Mouse (Mus musculus): ENCODE results near the gene 1700020A23Rik. TPM values are rescaled to one million over a fixed set of nuclear protein-coding genes. Genes with fewer than 3 reads are reported as not detected.

1700020A23Rik gene
- polyA plus RNA-seq, 1 experiment from 2014 or later, result not detected

GRCm38 (mm10) chr2:130430484-130430883, 25.4 kb downstream of the 1700020A23Rik start:
- H3K9ac ChIP-seq (replicated peaks), result no peak overlapping the region
- H3K36me3 ChIP-seq (replicated peaks; ENCODE audit: insufficient read depth, low read length), result peaks cover 10% of the 10 kb centered on the region; the same call in 1 of the 2 replicates
- ATAC-seq, result no peak
- H3K4me1 ChIP-seq (ENCODE audit: insufficient read depth), result peaks cover under 1% of the 10 kb centered on the region
- 0 out of 2 replicates have a peak overlapping the region, but pooled peaks have one; percentile 19 for H3K27ac ChIP-seq (ENCODE audit: low read depth)
- no peak for TF ChIP-seq CTCF (IDR thresholded peaks at IDR 0.05; ENCODE audit: low read depth)
- TF ChIP-seq EP300 (IDR thresholded peaks at IDR 0.05; ENCODE audit: low read depth), result no peak
- no peak overlapping the region for H3K4me2 ChIP-seq (ENCODE audit: low read depth, low read length)
- no peak for DNase-seq
- H3K27me3 ChIP-seq (ENCODE audit: insufficient read depth, low read length), result no peaks in the 10 kb centered on the region
- no peak overlapping the region for H3K4me3 ChIP-seq (ENCODE audit: low read depth, low read length)
- H3K9me3 ChIP-seq (ENCODE audit: low read length), result no peaks in the 10 kb centered on the region
- 58% methylated on average over 3 of the region's 3 CpGs for WGBS (ENCODE audit: insufficient replicate concordance)

DNA sequence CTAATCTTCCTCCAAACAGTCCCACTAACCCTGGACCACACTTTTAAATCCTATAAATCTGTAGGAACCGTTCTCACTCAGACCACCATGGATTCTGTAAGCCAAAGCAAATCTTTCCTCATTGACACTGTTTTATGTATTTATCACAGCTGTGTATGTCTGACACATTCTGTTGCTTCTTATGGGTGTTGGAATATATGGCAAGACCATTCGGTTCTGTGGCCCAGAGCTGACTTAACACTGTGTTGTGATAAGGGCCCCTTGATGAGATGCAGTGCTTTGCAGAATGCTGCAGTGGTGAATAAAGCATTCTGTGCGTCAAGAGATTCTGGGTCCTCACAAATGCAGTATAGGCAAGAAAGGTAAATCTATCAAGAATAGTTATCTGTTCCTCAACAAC, 27.1 kb downstream of the 1700020A23Rik start:
- WGBS (ENCODE audit: insufficient replicate concordance), result 74% methylated on average over 3 of the region's 3 CpGs
- no peak overlapping the region for H3K4me3 ChIP-seq (ENCODE audit: low read depth, low read length)
- no peak overlapping the region for H3K9ac ChIP-seq (replicated peaks)
- no peaks in the 10 kb centered on the region for H3K4me1 ChIP-seq (ENCODE audit: insufficient read depth)
- peaks cover 10% of the 10 kb centered on the region; the same call in 1 of the 2 replicates for H3K36me3 ChIP-seq (replicated peaks; ENCODE audit: insufficient read depth, low read length)
- DNase-seq (no peak), ATAC-seq (no peak)
- TF ChIP-seq CTCF (IDR thresholded peaks at IDR 0.05; ENCODE audit: low read depth) (no peak), EP300 (IDR thresholded peaks at IDR 0.05; ENCODE audit: low read depth) (no peak)
- H3K9me3 ChIP-seq (ENCODE audit: low read length), result no peaks in the 10 kb centered on the region
- H3K4me2 ChIP-seq (ENCODE audit: low read depth, low read length), result no peak overlapping the region
- H3K27me3 ChIP-seq (ENCODE audit: insufficient read depth, low read length), result no peaks in the 10 kb centered on the region
- H3K27ac ChIP-seq (ENCODE audit: low read depth), result no peak overlapping the region

DNA sequence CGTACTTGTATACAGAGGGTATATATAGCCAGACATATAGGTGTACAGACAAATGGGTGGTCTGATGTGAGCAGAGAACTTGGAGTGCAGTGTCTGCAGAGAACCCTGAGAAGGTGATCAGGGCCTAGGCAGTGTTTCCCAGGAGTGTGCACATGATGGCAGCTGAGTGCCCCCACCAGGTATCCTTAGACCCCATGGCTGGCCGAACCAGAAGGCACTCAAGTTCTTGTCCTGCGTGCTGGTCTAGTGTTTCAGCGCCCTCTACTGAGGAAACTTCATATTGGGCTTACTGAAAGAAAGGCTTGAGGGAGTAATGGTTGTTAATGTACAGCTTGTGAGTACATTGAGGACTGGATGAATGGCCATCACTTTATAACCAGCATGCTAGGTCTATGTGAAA, 28.1 kb downstream of the 1700020A23Rik start:
- no peak for TF ChIP-seq EP300 (IDR thresholded peaks at IDR 0.05; ENCODE audit: low read depth)
- peak; percentile 75 for TF ChIP-seq CTCF (IDR thresholded peaks at IDR 0.05; ENCODE audit: low read depth)

GRCm38 (mm10) chr2:130436769-130437168, 31.7 kb downstream of the 1700020A23Rik start:
- Histone ChIP-seq H3K36me3 (replicated peaks; ENCODE audit: insufficient read depth, low read length) (peaks cover 47% of the 10 kb centered on the region), H3K9me3 (ENCODE audit: low read length) (no peaks in the 10 kb centered on the region), H3K4me2 (ENCODE audit: low read depth, low read length) (no peak overlapping the region), H3K4me3 (ENCODE audit: low read depth, low read length) (no peak overlapping the region), H3K4me1 (ENCODE audit: insufficient read depth) (no peaks in the 10 kb centered on the region), H3K9ac (replicated peaks) (no peak overlapping the region), H3K27me3 (ENCODE audit: insufficient read depth, low read length) (no peaks in the 10 kb centered on the region), H3K27ac (ENCODE audit: low read depth) (no peak overlapping the region)
- ATAC-seq (no peak), DNase-seq (no peak)
- no peak for TF ChIP-seq CTCF (IDR thresholded peaks at IDR 0.05; ENCODE audit: low read depth)
- no peak for TF ChIP-seq EP300 (IDR thresholded peaks at IDR 0.05; ENCODE audit: low read depth)
- WGBS (ENCODE audit: insufficient replicate concordance), result 86% methylated on average over 1 of the region's 1 CpGs

More for the DNA sequence above, 28.1 kb downstream of the 1700020A23Rik start:
- Histone ChIP-seq H3K9me3 (ENCODE audit: low read length) (no peaks in the 10 kb centered on the region), H3K27ac (ENCODE audit: low read depth) (no peak overlapping the region), H3K36me3 (replicated peaks; ENCODE audit: insufficient read depth, low read length) (peaks cover 15% of the 10 kb centered on the region), H3K27me3 (ENCODE audit: insufficient read depth, low read length) (no peaks in the 10 kb centered on the region), H3K4me2 (ENCODE audit: low read depth, low read length) (no peak overlapping the region), H3K9ac (replicated peaks) (no peak overlapping the region), H3K4me3 (ENCODE audit: low read depth, low read length) (no peak overlapping the region), H3K4me1 (ENCODE audit: insufficient read depth) (no peaks in the 10 kb centered on the region)
- WGBS (ENCODE audit: insufficient replicate concordance), result 20% methylated on average over 4 of the region's 4 CpGs
- DNase-seq (no peak), ATAC-seq (no peak)

DNA sequence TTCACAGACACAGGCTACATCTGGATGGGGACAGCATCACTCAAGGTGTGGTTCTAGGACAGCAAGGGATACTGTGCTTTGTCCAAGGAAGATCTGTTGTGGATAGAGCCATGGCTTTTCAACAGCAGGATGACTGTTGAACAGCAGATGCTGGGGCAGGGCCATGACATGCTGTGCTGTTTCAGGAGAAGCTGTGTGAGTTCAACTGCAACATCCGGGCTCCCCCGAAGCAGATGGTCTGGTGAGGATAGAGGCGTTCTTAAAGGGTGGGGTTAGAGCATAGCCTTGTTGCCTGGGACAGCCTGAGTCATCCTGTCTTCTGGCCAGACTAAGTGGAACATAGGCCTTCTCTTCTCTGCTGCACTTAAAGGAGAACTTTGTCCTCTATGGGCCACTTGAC, 33.8 kb downstream of the 1700020A23Rik start:
- H3K4me1 ChIP-seq (ENCODE audit: insufficient read depth), result no peaks in the 10 kb centered on the region
- TF ChIP-seq EP300 (IDR thresholded peaks at IDR 0.05; ENCODE audit: low read depth) (no peak), CTCF (IDR thresholded peaks at IDR 0.05; ENCODE audit: low read depth) (no peak)
- H3K4me3 ChIP-seq (ENCODE audit: low read depth, low read length), result no peak overlapping the region
- ATAC-seq (no peak), DNase-seq (no peak)
- no peak overlapping the region for H3K9ac ChIP-seq (replicated peaks)
- no peak overlapping the region for H3K27ac ChIP-seq (ENCODE audit: low read depth)
- 89% methylated on average over 3 of the region's 3 CpGs for WGBS (ENCODE audit: insufficient replicate concordance)
- H3K9me3 ChIP-seq (ENCODE audit: low read length), result no peaks in the 10 kb centered on the region
- H3K27me3 ChIP-seq (ENCODE audit: insufficient read depth, low read length), result no peaks in the 10 kb centered on the region
- no peak overlapping the region for H3K4me2 ChIP-seq (ENCODE audit: low read depth, low read length)
- peaks cover 61% of the 10 kb centered on the region for H3K36me3 ChIP-seq (replicated peaks; ENCODE audit: insufficient read depth, low read length)

DNA sequence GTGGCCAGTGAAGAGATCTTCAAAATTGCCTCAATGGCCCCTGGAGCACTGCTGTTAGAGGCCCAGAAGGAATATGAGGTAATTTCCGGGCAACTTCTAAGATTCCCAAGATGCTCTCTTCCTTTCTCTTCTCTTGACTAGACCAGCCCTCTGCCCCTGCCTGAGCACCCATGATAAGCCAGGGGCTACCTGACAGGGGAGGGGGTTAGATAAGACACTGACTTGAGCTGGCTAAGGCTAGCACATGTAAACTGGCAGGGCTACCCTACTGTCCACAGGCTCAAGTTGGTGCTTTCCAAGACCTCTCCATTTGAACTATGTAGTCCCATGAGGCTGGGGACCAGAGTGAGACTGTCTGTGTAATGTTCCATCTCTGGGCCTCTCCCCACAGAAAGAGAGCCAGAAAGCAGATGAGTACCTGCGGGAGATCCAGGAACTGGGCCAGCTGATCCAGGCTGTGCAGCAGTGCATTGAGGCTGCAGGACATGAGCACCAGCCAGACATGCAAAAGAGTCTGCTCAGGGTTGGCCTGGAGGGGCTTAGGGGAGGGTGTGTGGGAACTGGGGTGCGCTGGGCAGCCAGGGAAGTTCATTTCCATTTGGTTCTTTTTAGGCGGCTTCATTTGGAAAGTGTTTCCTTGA, 34.9 kb downstream of the 1700020A23Rik start:
- no peak overlapping the region for H3K4me3 ChIP-seq (ENCODE audit: low read depth, low read length)
- H3K4me1 ChIP-seq (ENCODE audit: insufficient read depth), result no peaks in the 10 kb centered on the region
- no peaks in the 10 kb centered on the region for H3K9me3 ChIP-seq (ENCODE audit: low read length)
- no peak for TF ChIP-seq CTCF (IDR thresholded peaks at IDR 0.05; ENCODE audit: low read depth)
- no peak for TF ChIP-seq EP300 (IDR thresholded peaks at IDR 0.05; ENCODE audit: low read depth)
- H3K27me3 ChIP-seq (ENCODE audit: insufficient read depth, low read length), result no peaks in the 10 kb centered on the region
- H3K27ac ChIP-seq (ENCODE audit: low read depth), result no peak overlapping the region
- H3K36me3 ChIP-seq (replicated peaks; ENCODE audit: insufficient read depth, low read length), result peaks cover 67% of the 10 kb centered on the region
- ATAC-seq, result no peak
- H3K9ac ChIP-seq (replicated peaks), result no peak overlapping the region
- no peak for DNase-seq
- H3K4me2 ChIP-seq (ENCODE audit: low read depth, low read length), result no peak overlapping the region
- 88% methylated on average over 4 of the region's 4 CpGs for WGBS (ENCODE audit: insufficient replicate concordance)

All from liver, postnatal 0 days (tissue).